Mouse (Mus musculus): ENCODE data around the gene Btbd7. TPM values are rescaled to one million over a fixed set of nuclear protein-coding genes. Genes with fewer than 3 reads are reported as not detected.

Btbd7 gene
- total RNA-seq, 2 experiments from 2014 or later, result 24.9 to 28.0 TPM

GRCm38 (mm10) chr12:102742056-102742455 is 136.2 kb downstream of the Btbd7 start:
- intact Hi-C loops (cut with DNase I), result loop anchor here (2.0 kb wide), 1 partner anchor 323 kb away; no protein-coding TSS in a partner anchor
- no peak for DNase-seq

GRCm38 (mm10) chr12:102740285-102740684 is 138.0 kb downstream of the Btbd7 start:
- no peak for DNase-seq
- intact Hi-C loops (cut with DNase I), result loop anchor here (1.0 kb wide), 1 partner anchor 39 kb away; no protein-coding TSS in a partner anchor

GRCm38 (mm10) chr12:102739096-102739495 is 139.2 kb downstream of the Btbd7 start:
- no peak for DNase-seq
- intact Hi-C loops (cut with DNase I), result no loop called here

GRCm38 (mm10) chr12:102733381-102733780 is 144.9 kb downstream of the Btbd7 start:
- peak; percentile 57 to 67 for DNase-seq
- intact Hi-C loops (cut with DNase I), result no loop called here

- intact Hi-C loops (cut with DNase I), result no loop called here
- no peak for DNase-seq
These were observed 147.3 kb downstream of the Btbd7 start for GRCm38 (mm10) chr12:102730798-102731619.

Other genes starting within 250 kb of the Btbd7 start
- gene Itpk1, start 173.5 kb downstream of the Btbd7 start, total RNA-seq (2021), result 1 to 10 TPM; 6.8 to 8.8 TPM
- gene Moap1, start 134.8 kb downstream of the Btbd7 start, total RNA-seq (2021), result 1 to 10 TPM; 7.6 to 7.7 TPM
- 1 to 10 TPM; 3.7 to 3.9 TPM for gene Tmem251, start 134.7 kb downstream of the Btbd7 start, total RNA-seq (2021)
- gene Gm28051, start 120.7 kb downstream of the Btbd7 start, total RNA-seq (2021), result not detected
- gene Gon7, start 120.7 kb downstream of the Btbd7 start, total RNA-seq (2021), result 1 to 10 TPM; 9.3 to 9.4 TPM
- gene Ubr7, start 120.5 kb downstream of the Btbd7 start, total RNA-seq (2021), result 10 to 100 TPM; 25.3 to 27.6 TPM
- 1 to 10 TPM; 4.3 to 4.6 TPM for gene Gm20604, start 119.8 kb downstream of the Btbd7 start, total RNA-seq (2021)
- gene Cox8c, start 20.8 kb upstream of the Btbd7 start, total RNA-seq (2021), result not detected
- gene Unc79, start 70.4 kb upstream of the Btbd7 start, total RNA-seq (2021), result not detected